Mouse (Mus musculus) liver, embryonic 14.5 days (tissue): Measurements from ENCODE around the gene Olfr1329. TPM values are rescaled to one million over a fixed set of nuclear protein-coding genes. Genes with fewer than 3 reads are reported as not detected.
"Not testable (repeated sequence)": the region's sequence is repeated elsewhere in the genome, so short reads cannot be mapped to it uniquely, and the experiment has no call there.

Experiments used
- ATAC-seq: fragments of 200-750 bp; cut with Nextera tagmentation; 2 replicates; pipeline ENCODE4 v1.8.0; 2017; ENCODE audit warnings: moderate number of reproducible peaks, mild to moderate bottlenecking, moderate library complexity; ENCODE audit not compliant: insufficient read depth
- DNase-seq, 3 experiments: peaks; one replicate each; pipeline ENCODE4 v3.0.0-alpha.2; 2012 to 2013; ENCODE audit warnings: low read depth in 3 of 3, low spot score in 3 of 3
- H3K27ac ChIP-seq: fragments of 300-500 bp; sonication (generic); 2 replicates; pipeline ENCODE4 v1.5.1; 2014; ENCODE audit warnings: moderate library complexity, mild to moderate bottlenecking, control low read depth, inconsistent platforms
- H3K27me3 ChIP-seq: fragments of 300-500 bp; sonication (generic); 2 replicates; pipeline ENCODE4 v1.6.1; 2014; ENCODE audit warnings: mild to moderate bottlenecking, low read length, moderate library complexity; ENCODE audit not compliant: control insufficient read depth, insufficient read depth
- H3K36me3 ChIP-seq: fragments of 300-500 bp; sonication (generic); replicated peaks from 2 replicates; pipeline ENCODE4 v1.6.1; 2014; ENCODE audit warnings: low read depth; ENCODE audit not compliant: control insufficient read depth, insufficient read depth
- H3K4me1 ChIP-seq, 2 experiments: fragments of 200-500 bp in 1 of 2; fragments of 300-500 bp in 1 of 2; sonication (generic) in 1 of 2; replicated peaks; 2 replicates each; pipeline ENCODE4 v1.6.1; 2012 to 2014; ENCODE audit warnings: antibody characterized with exemption in 1 of 2, inconsistent platforms in 1 of 2, low read length in 1 of 2; ENCODE audit not compliant: control insufficient read depth in 2 of 2, insufficient read depth in 2 of 2
- H3K4me2 ChIP-seq: fragments of 300-500 bp; sonication (generic); 2 replicates; pipeline ENCODE4 v1.6.1; 2014; ENCODE audit warnings: low read depth, mild to moderate bottlenecking, control low read depth, moderate library complexity
- H3K4me3 ChIP-seq, 2 experiments: fragments of 200-500 bp in 1 of 2; fragments of 300-500 bp in 1 of 2; sonication (generic) in 1 of 2; 2 replicates each; pipeline ENCODE4 v1.5.1; 2012 to 2014; ENCODE audit warnings: low read depth in 2 of 2, low read length in 2 of 2, mild to moderate bottlenecking in 2 of 2, control low read depth in 1 of 2, inconsistent platforms in 1 of 2, moderate library complexity in 1 of 2; ENCODE audit not compliant: insufficient read depth in 1 of 2
- H3K9ac ChIP-seq: fragments of 300-500 bp; sonication (generic); replicated peaks from 2 replicates; pipeline ENCODE4 v1.6.1; 2014; ENCODE audit warnings: mild to moderate bottlenecking, control low read depth, moderate library complexity
- H3K9me3 ChIP-seq: fragments of 300-500 bp; sonication (generic); 2 replicates; pipeline ENCODE4 v1.6.1; 2016; ENCODE audit warnings: low read length, mixed read lengths; ENCODE audit not compliant: control insufficient read depth
- CTCF ChIP-seq: IDR thresholded peaks from 2 replicates; pipeline ENCODE4 v1.5.1; 2016; ENCODE audit warnings: antibody characterized with exemption, low read depth, control low read depth
- EP300 ChIP-seq: IDR thresholded peaks from 2 replicates; pipeline ENCODE4 v1.6.1; 2016; ENCODE audit warnings: antibody characterized with exemption, low read depth
- WGBS: fragments of 180-500 bp; shearing (Covaris S2); extraction: QIAGEN DNeasy Blood & Tissue Kit; methylation state at CpG from one replicate; pipeline ENCODE4 v1.1.7; 2014; ENCODE audit not compliant: insufficient replicate concordance; 5-methylcytosine and 5-hydroxymethylcytosine counted together
- polyA plus RNA-seq, 2 experiments: library from polyadenylated mRNA; depleted of rRNA in 1 of 2; stranded (reverse) in 1 of 2; unstranded in 1 of 2; fragments of >200 nt; fragmentation: Nextera tagmentation in 1 of 2; extraction: Ambion mirVana in 1 of 2; gene quantifications; 2 replicates each; pipeline versions ENCODE4 v1.2.1 to v1.2.3; 2012 to 2014

Gene Olfr1329
- polyA plus RNA-seq (2012; rRNA removed) (not detected in 2 replicates), polyA plus RNA-seq (2014; fragmentation: Nextera tagmentation; extraction: Ambion mirVana) (not detected in 2 replicates)

GRCm38 (mm10) chr4:118917365-118917764 is at the start of gene Olfr1329:
Olfr1329 (minus strand) TSS chr4:118917465.
- not testable (repeated sequence) for ATAC-seq, H3K4me1 ChIP-seq, H3K27ac ChIP-seq, H3K4me3 ChIP-seq, DNase-seq, H3K27me3 ChIP-seq, H3K9ac ChIP-seq, H3K4me2 ChIP-seq, H3K36me3 ChIP-seq, H3K9me3 ChIP-seq
- 33% methylated on average over 2 of the region's 2 CpGs for WGBS

GRCm38 (mm10) chr4:118961141-118961628 is 43.9 kb upstream of the Olfr1329 start, which contains the start of gene Lao1:
Lao1 (plus strand) TSS chr4:118961578.
- ATAC-seq: no peak
- no peak for DNase-seq
- H3K9me3 ChIP-seq: no peaks in the 10 kb centered on the region

GRCm38 (mm10) chr4:118958812-118959211 is 41.5 kb upstream of the Olfr1329 start:
- Histone ChIP-seq H3K36me3 (no peaks in the 10 kb centered on the region), H3K9ac (no peak overlapping the region), H3K9me3 (no peaks in the 10 kb centered on the region), H3K4me2 (no peak overlapping the region), H3K4me3 (no peak overlapping the region), H3K27me3 (no peaks in the 10 kb centered on the region), H3K4me1 (no peaks in the 10 kb centered on the region), H3K27ac (no peak overlapping the region)
- ATAC-seq (no peak), DNase-seq (no peak)
- TF ChIP-seq CTCF (no peak), EP300 (no peak)
- WGBS: 62% methylated on average over 7 of the region's 7 CpGs

More at GRCm38 (mm10) chr4:118961141-118961628, 43.9 kb upstream of the Olfr1329 start, which contains the start of gene Lao1:
- Histone ChIP-seq H3K4me1 (no peaks in the 10 kb centered on the region), H3K4me3 (no peak within 1 kb of the TSS), H3K36me3 (no peaks in the 10 kb centered on the region), H3K27ac (no peak within 1 kb of the TSS), H3K4me2 (no peak within 1 kb of the TSS), H3K27me3 (no peaks in the 10 kb centered on the region), H3K9ac (no peak within 1 kb of the TSS)
- WGBS: 65% methylated on average over 2 of the region's 2 CpGs
- TF ChIP-seq CTCF: no peak
- TF ChIP-seq EP300: no peak

- H3K27ac ChIP-seq: no peak within 1 kb of the TSS
- no peaks in the 10 kb centered on the region for H3K4me1 ChIP-seq
- ATAC-seq: no peak
- no peak within 1 kb of the TSS for H3K4me2 ChIP-seq
- TF ChIP-seq EP300 (no peak), CTCF (no peak)
- no peak within 1 kb of the TSS for H3K4me3 ChIP-seq
- DNase-seq: no peak
- H3K36me3 ChIP-seq: no peaks in the 10 kb centered on the region
- H3K9me3 ChIP-seq: no peaks in the 10 kb centered on the region
- WGBS: 34% methylated on average over 2 of the region's 2 CpGs
- H3K9ac ChIP-seq: no peak within 1 kb of the TSS
- H3K27me3 ChIP-seq: no peaks in the 10 kb centered on the region
Measured at GRCm38 (mm10) chr4:118938512-118938911, 21.2 kb upstream of the Olfr1329 start, which contains the start of gene Olfr1328. Olfr1328 (minus strand) TSS chr4:118938612.

GRCm38 (mm10) chr4:118931326-118931725 is 14.1 kb upstream of the Olfr1329 start:
- H3K4me3 ChIP-seq, DNase-seq, ATAC-seq, H3K27ac ChIP-seq, H3K27me3 ChIP-seq, H3K4me1 ChIP-seq, H3K4me2 ChIP-seq, H3K9me3 ChIP-seq, H3K9ac ChIP-seq, H3K36me3 ChIP-seq: not testable (repeated sequence)
- 60% methylated on average over 3 of the region's 3 CpGs for WGBS
